Mouse (Mus musculus) 3T3-L1 (cell line): Measurements from ENCODE around the gene Npepps.
A peak's percentile ranks its signal among the peaks of the same experiment; 100 is the strongest.
"Not testable (repeated sequence)": the region's sequence is repeated elsewhere in the genome, so short reads cannot be mapped to it uniquely, and the experiment has no call there.

Experiments used
- DNase-seq: peaks from one replicate; pipeline ENCODE4 v3.0.0-alpha.2; 2015; ENCODE audit warnings: low read depth, low spot score

Gene Npepps

DNA sequence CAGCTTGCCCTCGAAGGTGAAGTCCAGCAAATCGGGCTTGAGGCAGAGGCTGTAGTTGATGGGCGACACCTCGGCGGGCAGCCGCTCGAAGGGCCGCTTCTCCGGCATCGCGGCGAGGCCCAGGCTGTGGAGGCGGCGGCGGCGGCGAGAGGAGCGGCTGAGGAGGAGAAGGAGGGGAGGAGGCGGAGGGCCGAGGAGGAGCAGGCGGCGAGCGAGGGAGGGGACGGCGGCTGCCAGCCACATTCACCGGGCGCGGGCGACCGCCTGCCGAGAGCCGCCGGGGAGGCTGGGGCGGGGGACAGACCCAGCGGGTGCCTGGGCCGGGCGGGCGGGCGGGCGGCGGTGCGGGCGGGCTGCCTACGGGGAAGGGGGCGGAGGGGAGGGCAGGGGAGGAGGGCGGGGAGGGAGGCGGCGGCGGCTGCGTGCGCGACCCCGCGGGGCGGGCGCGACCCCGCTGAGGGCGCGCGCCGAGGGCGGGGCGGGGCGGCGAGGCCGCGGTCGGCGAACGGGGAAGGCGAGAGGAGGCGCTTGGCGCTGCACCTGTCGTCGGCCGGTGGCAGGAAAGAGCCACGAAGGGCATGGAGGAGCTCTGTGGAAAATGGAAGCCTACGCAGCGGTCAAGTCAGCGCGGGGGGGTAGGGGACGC, at the start of gene Npepps:
Gene Npepps, minus strand, starts transcription at position 423 of the 646 bp plus-strand sequence.
- DNase-seq = peak; percentile 55

GRCm38 (mm10) chr11:97328148-97328547, 47.7 kb upstream of the Npepps start:
- peak; percentile 86 for DNase-seq

- DNase-seq = peak; percentile 37
Observed at GRCm38 (mm10) chr11:97325224-97325623, 44.8 kb upstream of the Npepps start.

DNA sequence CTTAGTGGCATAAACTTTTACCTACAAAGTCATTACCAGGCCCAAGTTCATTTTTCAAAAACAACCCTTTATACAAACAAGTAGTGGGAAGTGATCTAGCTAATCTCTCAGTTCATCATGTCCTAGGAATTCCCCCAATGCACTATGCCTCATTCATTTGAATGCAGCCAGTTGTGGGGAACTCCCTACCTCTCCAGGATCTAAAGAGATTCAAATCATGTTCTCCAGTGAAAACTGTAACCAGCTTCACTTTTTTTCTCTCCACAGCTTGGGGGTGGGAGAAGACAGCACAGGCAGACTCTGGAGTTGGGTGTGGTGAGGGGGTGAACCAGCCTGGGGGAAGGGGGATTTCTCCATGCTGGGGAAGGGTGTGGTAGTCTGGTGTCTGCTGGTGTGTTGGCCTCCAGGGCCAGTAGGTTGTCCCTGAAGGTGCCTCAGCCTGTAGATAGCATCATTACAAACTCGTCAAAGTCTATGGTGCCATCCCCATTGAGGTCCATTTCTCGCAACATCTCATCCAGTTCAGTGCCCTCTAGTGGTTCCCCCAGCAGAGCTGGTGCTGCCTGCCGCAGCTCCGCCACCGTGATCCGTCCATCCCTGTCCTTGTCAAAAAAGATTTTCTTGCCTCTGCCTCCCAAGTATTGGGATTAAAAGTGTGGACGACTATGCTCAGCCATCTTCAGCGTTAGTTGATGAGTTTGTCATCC, 41.6 kb upstream of the Npepps start:
- not testable (repeated sequence) for DNase-seq

GRCm38 (mm10) chr11:97321197-97321596, 40.8 kb upstream of the Npepps start:
- no peak for DNase-seq

DNA sequence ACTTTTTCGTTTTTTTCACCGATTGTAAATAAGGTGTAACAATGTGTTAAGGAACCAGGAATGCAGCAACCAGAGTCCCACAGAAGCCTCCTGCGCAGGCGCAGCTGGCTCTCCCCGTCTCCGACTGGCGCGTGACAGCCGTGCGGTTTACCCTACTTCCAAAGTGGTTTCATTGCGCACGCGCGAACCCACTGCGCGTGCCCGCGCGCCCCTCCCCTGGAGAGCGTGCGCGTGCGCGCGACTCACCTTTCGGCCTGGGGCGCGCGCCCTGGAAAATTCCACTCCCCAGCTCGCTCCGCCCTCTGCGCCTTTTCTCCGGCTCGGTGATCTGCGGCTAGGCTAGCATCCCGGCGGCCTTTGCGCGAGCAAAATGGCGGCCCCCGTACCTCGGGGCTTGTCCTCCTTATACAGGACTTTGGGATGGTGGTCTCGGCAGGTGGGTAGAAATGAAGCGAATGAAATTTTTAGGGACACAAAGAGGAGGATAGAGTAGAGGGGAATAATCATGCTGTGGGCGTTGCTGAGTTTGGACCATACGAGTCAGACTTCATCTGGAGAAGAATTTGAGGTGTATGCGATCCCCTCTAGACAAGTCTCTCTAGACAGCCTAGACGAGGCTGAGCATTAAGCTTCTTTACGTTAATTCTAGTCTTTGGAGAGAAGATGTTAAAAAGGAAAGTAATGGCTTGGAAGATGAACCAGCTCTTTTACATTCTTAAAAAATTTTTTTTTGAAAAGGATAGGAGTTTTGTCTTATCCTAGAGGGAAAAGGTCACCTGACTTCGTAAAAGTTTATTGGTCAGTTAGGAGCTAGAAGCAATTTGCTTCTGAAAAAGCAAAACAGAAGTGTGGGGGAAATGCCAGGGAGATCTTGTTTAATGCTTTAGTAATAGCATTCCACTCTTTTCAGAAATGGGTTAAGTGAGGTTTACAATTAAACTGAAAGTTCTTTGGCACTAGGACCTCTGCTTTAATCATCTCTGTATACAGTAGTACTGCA, 35.4 kb upstream of the Npepps start, which contains the start of gene Mrpl45:
Gene Mrpl45, plus strand, starts transcription at position 213 of the 1,000 bp plus-strand sequence.
- peak; percentile 98 for DNase-seq

DNA sequence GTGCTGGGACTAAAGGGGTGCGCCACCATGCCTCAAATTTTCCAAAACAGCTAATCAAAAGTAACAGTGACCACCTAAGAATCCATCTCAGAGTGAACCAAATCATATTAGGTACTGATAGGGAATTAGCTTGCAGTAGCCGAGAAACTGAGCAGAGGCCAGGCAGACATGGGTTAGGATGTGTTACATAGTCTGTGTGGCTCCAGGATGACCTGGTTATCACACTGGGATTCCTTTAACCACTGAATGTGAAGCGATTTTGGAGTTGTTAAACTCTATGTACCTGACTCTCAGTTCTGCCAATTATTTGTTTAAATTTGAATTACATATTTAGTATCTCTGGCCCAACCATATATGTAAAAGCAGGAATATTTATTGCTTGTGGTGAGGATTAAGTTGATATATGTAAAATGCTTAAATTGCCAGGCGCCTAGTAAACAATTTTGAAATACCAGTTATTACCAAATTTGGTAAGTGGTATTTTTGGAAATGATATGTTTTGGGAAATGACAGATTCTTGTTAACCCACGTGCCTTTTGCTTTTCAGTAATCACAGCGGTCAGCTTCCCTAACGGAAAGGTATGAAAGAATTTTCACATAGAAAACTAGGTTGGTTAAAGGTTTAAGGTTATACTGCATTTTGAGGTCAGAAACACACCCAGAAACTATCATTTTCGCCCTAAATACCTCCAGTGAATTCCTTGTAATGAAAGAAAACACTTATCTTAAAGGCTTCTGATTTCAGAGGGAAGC, 34.5 kb upstream of the Npepps start:
- peak; percentile 29 for DNase-seq

DNA sequence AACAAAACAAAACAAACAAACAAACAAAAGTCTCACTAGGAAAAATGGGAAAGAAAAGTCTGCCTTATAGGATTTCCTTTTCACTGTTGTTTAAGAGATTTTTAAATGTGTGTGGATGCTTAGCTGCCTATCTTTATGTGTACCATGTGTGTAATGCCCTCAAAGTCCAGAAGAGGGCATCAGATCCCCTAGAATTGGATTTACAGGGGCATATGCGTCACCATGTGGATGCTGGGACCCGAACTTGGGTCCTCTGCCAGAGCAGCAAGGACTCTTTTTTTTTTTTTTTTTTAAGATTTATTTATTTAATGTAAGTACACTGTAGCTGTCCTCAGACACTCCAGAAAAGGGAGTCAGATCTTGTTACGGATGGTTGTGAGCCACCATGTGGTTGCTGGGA, 33.7 kb upstream of the Npepps start:
- peak; percentile 61 for DNase-seq

DNA sequence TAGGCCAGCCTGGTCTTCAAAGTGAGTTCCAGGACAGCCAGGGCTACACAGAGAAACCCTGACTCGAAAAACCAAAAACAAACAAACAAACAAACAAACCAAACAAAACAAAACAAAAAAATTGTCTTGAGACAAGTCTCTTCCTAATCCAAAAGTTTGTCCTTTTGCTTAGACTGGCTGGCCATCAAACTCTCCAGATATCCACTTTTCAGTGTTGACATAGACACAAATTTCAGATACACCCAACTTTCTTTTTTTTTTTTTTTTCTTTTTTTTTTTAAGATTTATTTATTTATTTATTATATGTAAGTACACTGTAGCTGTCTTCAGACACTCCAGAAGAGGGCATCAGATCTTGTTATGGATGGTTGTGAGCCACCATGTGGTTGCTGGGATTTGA, 32.4 kb upstream of the Npepps start:
- DNase-seq = not testable (repeated sequence)

- DNase-seq = peak; percentile 84
Observed at GRCm38 (mm10) chr11:97310895-97311631, 30.6 kb upstream of the Npepps start.

DNA sequence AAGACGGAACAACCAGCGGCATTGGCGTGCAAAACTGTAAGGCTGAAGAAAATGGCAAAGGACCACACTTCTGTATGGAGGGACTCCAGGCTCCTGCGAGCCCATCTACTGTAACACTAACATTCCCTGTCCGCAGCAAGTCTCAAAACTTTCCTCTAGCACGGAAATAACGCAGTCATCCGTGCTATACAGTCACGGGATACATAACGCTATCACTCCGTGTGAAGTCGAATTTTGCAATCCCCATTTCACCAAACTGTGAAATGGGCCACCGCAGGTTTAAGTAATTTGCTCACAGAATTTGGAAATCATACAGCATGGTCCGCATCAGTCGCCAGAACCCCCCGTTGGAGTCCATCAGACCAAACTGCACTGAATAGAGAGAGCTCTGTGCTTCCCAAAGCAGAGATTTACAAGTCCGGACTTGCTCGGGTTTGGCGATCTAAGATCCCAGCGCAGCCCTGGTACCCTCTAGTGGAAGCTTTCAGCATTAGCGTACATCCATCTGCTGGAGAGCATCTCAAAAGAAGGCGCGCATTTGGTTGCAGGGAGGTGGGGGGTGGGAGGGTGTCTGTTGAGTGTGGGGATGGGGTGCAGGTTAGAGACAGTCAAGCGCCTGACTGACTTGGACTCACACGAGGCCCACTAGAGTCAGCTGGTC, 29.6 kb upstream of the Npepps start:
- DNase-seq = peak; percentile 95

DNA sequence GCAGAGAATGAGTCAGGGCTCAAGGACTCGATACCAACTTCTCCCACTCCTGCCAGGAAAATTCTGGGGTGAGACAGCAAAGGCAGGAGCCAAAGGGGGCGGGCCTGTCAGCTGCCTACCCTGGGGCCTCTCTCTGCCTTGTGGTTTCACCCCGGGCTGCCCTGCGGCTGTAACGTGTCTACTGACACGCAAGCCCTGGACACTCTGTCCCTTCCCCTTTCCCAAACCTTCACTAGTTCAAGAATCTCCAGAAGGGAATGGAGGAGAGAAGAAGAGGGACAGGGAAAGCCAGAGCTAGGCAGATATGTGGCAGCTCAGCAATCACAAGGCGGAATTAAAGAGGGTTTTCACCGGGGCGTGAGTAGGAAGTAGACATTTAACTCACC, 29.0 kb upstream of the Npepps start:
- peak; percentile 99 for DNase-seq

DNA sequence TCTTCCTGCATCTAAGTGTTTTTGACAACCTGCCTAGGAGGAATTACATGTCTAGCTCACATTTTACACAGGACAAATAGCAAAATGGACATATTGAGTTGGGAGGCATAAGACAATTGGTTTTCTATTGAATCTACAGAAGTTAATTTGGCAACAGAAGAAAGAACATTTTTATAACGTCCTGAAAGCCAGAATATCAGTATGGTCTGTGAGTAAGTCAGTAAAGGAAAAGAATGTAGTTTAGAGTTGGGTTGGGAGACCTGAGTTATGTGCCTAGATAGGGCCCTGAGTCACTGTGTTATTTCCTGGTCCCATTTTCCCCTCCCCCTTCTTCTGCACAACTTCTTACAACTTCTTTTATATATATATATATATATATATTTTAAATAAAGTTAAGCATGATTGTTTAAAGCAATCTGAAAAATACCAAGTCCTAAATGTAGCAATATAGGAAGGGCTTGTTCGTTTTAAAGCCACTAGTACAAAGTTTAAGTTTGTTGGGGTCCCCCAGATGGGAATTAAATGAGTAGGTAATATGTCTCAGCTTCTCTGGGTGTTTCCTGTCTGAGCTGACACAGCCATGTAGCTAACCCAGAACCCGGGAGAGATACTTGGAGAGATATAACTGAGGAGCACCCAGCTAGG, 28.5 kb upstream of the Npepps start:
- DNase-seq = peak; percentile 77

- DNase-seq = no peak
Observed at GRCm38 (mm10) chr11:97307294-97308069, 27.0 kb upstream of the Npepps start.

DNA sequence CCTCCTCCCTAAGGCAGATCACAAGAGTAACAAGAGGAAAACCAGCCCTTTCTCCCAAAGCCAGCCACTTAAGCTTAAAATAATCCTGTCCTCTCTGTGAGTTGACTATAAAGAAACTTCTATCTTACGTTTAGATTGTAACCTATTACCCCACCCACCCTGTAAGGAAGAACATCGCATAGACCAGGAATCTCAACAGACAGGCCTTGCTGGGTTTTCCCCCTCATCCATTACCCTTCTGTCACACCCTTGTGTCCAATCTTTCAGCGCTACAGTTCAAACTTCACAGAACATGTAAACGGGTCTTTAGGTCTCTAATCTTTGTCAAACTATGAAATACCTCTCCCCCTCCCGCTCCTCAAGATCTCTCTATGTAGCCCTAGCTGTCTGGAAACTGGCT, 24.2 kb upstream of the Npepps start:
- peak; percentile 60 for DNase-seq

- peak; percentile 93 for DNase-seq
Observed at GRCm38 (mm10) chr11:97302231-97302781, 21.9 kb upstream of the Npepps start.

- DNase-seq = no peak
Observed at GRCm38 (mm10) chr11:97301406-97301805, 21.0 kb upstream of the Npepps start.

DNA sequence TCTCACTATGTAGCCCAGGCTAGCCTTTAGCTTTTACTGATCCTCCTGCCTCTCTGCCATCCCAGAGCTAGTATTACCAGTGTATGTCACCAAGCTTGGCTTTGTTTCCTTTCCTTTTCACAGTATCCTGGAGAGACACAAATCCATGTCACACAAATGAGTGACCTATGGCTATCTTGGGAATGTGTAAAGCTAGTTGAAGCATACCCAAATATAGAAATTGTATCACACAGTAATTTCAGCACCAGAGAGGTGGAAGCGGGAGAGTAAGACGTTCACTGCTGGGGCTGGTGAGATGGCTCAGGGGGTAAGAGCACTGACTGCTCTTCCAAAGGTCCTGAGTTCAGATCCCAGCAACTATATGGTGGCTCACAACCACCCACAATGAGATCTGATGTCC, 19.5 kb upstream of the Npepps start:
- DNase-seq = no peak
